Mouse (Mus musculus) lung, postnatal 4 days (tissue): ENCODE measurements around the gene Sncb.
A peak's percentile ranks its signal among the peaks of the same experiment; 100 is the strongest.

ENCODE experiments used
- DNase-seq, 2 experiments: peaks; one replicate each; pipeline ENCODE4 v3.0.0; 2021

Sncb gene

GRCm38 (mm10) chr13:54748190-54748589 is 18.2 kb downstream of the Sncb start:
- DNase-seq = no peak

DNA sequence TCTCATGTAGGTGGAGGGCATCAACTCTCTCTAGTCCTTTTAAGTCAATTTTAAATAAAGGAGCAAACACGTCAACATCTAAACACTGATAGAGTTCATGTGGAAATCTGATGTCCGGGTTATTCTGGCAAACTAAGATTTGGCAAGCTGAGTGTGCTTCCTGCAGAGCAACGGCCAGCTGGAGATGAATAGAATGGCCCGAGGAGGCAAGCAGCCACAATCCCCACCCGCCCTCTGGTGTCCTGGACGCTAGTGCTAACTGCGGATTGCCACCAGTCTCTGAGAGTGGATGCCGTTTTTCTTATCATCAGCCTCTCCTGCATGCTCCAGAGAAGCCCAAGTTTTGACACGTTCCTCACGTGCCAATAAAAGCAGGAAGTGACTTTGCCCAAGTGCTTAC is 19.5 kb downstream of the Sncb start:
- no peak for DNase-seq

DNA sequence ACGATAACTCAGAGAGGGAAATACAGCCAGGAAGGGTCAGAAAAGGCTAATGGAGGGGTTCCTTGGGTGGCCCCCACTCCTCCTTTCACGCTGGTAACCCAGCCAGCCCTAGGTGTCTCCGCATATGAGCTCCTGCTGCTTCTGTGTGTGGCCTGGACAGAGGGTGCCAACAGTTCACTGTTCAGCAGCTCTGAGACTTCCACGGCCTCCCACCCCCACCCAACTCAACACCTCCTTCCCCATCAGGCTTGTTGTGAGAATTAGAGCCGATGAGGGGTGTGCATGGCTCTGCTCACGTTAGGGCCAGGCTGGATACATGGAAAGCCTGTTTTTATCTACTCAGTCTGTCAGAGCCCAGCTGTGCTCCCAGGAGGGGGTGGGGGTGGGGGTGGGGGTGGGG is 20.3 kb downstream of the Sncb start:
- no peak for DNase-seq

- DNase-seq = no peak
Observed at GRCm38 (mm10) chr13:54738213-54738601, 28.2 kb downstream of the Sncb start.

DNA sequence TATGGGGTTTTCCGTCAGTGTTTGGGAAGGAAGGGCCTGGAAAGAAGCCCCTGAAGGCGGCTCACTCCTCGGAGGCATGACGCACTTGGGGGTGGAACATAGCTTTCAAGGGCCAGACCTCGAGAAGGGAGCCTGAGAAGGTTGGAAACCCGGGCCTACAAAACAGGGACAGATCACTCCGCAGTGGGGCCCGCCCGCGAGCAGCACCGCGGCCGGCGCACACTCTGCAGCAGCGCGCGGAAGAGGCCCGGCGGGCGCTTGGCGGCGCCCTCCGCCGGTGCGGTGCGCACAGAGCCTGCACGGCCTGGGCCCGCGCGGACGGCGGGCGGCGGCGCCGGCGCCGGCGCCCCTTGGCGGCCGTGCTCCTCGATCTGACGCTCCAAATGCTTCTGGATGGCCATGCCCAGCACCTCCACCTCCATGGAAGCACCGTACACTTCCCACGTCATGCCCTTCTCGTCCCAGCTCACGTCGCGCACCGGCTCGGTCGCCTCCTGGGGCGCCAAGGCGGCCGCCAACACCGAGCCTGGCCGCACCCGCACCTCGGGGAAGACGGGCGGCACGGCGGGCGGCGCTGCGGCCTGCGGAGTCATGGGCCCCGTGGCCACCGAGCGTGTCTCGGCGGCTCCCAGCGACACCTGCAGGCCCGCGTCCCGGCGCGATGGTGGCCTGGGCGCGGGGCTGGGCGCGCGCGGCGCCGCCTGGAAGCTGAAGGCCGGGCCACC is 28.7 kb downstream of the Sncb start:
- DNase-seq = peak in 1 of 2 experiments; percentile 30

- DNase-seq = no peak
Observed at GRCm38 (mm10) chr13:54736931-54737330, 29.5 kb downstream of the Sncb start.

DNA sequence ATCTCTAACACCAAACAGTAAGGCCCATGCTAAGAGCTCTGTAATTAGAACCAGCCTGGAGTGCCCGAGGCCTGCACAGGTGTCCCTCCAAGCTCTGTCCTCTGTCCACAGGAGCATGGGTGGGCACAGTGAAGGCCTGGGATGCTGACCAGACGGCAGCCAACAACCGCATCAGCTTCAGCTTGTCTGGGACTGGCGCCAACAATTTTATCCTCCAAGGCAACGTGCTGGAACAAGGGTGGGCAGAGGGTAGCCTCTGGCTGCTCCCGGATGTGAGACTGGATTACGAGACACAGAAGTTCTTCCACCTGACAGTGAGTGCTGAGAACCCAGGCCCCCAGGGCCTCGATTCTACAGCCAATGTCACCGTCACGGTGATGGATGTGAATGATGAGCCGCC is 40.3 kb downstream of the Sncb start:
- DNase-seq = no peak

DNA sequence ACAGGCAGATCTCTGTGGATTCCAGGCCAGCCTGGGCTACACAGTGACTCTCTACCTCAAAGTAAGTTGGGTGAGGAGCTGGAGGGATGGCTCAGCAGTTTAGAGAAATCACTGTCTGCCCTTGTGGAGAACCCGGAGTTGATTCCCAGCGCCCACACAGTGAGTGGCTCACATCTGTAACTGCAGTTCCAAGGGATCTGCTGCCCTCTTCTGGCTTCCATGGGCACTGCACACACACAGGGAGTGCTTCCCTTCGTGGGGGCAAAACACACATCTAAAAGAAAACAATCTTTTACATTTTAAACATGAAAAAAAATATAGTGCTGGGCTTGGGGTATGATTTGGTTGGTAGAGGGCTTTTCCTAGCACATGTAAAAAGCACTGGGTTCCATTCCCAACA is 43.3 kb downstream of the Sncb start:
- no peak for DNase-seq

DNA sequence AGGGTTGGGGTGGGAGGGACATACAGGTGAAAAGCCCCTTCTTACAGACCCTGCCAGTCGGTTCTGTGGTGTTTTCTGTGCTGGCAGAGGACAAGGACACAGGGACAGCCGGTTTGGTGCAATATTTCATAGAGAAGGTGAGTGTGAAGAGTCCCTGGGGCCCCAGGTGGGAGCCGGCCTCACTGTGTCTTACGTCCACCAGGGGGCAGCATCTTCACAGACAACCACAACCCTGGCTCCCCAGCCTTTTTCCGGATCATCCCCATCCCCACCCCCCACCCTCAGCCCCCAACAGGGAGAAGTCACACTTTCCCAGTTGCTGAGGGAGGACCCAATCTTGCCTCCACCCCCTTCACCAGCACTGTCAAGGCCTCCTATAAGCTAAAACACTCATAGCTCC is 49.5 kb downstream of the Sncb start:
- DNase-seq = peak in 1 of 2 experiments; percentile 38

DNA sequence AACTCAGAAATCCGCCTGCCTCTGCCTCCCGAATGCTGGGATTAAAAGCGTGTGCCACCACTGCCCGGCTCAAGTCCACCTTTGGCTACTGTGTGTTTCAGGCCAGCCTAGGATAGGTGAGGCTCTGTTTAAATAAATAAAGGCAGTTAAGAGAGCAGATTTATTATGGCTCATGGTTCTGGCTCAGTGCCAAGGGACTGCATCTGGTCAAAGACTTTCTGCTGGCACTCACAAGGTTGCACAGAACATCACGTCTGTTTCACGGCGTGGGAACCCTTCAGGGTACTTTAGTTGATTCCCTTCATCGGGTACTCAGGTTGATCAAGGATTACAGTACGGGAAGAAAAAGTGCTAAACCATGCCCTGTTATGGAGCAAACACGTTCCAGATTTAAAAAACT is 51.4 kb downstream of the Sncb start:
- DNase-seq = no peak

- no peak for DNase-seq
Observed at GRCm38 (mm10) chr13:54714393-54714792, 52.0 kb downstream of the Sncb start.

- DNase-seq = no peak
Observed at GRCm38 (mm10) chr13:54710866-54711265, 55.5 kb downstream of the Sncb start.
